Mouse (Mus musculus) layer of hippocampus, postnatal 10 days (tissue): ENCODE results near the gene Igbp1. TPM values are rescaled to one million over a fixed set of nuclear protein-coding genes. Genes with fewer than 3 reads are reported as not detected.

Source experiments
- DNase-seq, 2 experiments: peaks; one replicate each; pipeline ENCODE4 v3.0.0; 2021; ENCODE audit warnings: low spot score in 2 of 2
- long read RNA-seq: library from polyadenylated mRNA; stranded (forward); transcript quantifications from one replicate; pipeline ENCODE4 v2.0.0, GENCODE M21; 2023
- total RNA-seq, 2 experiments: library from RNA; stranded (reverse); gene quantifications; 2 replicates each; pipeline ENCODE4 v1.2.3; 2021

Igbp1 gene
- total RNA-seq = 10 to 100 TPM; 36.4 to 36.7 TPM
- long read RNA-seq, transcript Igbp1-201 (6 exons, 1,518 nt) = major isoform, 17 of 29 reads
- long read RNA-seq, partial matches to known transcripts = 12 of 29 reads
- long read RNA-seq, other reads (novel, unspliced or antisense) = 0 of 29 reads

DNA sequence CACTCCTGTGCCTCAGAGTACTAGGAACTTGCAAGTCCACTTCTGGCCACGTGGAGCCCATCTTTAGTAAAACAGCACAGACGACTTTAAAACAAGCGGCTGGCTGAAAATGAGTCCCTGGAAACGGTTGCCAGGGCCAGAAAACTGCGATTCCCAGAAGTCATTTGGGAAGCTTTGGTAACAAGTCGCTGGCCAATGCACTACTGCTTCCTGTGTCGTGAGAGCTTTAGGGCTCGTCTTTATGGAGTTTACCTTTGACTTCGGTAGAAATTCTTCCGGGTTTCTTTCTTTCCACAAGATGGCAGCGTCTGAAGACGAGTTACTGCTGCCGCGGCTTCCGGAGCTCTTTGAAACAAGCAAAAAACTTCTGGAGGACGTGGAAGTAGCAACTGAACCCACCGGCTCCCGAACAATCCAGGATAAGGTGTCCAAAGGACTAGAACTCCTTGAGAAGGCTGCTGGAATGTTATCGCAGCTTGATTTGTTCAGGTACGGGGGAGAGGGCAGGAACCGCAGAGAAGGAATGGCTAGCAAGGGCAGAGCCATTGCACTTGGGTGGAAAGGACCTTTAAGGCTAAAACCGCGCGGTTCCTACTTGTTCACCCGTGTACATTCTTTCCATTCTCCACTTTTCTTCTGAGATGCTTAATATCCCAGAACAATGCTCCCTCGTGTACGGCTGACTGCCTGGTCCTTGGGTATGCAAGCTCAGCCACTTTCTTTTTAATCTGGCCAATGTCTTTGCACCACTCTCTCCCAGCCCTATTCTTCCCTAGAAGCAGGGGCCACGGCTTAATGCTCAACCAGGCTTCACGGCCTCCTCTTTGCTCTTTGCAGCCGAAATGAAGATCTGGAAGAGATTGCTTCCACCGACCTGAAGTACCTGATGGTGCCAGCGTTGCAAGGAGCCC, at the start of gene Igbp1:
Gene Igbp1 (plus strand): TSS at position 224 of the 911 bp plus-strand sequence.
- peak; percentile 64 to 74 for DNase-seq

DNA sequence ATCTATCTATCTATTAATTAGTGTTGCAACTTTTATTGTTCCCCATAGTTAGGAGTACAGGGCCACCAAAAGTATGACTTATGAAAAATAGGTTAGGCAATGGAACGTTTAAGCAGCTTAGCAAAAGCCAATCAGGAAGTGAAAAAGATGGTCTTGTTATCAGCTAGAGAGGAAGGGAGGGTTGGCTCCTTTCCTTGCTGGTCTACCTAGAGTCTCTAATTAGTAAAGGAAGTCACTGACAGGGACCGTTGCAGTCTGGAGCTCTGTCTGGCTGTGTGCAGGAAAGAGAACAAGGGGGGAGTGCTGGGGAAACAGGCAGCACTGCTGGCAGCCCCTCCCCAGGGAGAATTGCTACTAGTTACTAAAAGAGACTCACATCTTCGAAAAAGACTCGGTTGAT, 26.0 kb upstream of the Igbp1 start:
- peak in 1 of 2 experiments; percentile 4 for DNase-seq

DNA sequence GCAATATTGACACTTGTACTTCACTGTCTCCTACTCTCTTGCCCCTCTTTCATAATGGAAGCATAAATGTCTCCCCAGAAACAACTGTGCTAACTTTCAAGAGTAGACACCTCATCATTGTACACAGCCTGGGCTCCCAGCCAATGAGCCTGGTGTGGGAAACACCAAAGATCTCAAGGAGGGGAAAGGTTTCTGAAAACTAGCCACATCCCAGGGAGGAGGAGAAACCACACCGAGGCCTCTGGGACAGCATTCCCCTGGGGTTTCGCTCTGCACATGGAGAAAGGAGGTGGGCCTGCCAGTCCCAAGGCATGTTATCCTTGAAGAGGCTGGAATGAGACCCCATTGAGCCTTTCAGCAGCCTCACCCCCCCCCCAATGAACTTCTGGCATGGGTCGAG, 24.0 kb upstream of the Igbp1 start:
- no peak for DNase-seq

DNA sequence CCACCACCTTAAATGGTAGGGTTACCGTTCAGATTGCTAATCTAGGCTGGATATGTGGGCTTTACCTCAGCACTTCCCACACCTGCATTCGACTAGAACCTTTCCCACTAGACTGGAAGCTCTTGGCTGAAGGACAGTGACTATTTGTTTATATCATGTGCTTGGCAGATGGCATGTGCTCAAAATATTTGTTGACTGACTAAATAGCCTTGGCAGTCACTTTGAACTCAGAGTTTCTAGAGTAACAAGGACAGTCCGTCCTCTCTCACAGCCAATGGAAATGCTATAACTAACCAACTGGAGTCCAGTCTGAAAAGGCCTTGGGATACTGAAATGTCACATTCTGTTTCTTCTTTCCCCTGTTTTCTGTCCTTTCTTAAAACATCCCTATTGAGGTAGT, 22.6 kb upstream of the Igbp1 start:
- no peak for DNase-seq

DNA sequence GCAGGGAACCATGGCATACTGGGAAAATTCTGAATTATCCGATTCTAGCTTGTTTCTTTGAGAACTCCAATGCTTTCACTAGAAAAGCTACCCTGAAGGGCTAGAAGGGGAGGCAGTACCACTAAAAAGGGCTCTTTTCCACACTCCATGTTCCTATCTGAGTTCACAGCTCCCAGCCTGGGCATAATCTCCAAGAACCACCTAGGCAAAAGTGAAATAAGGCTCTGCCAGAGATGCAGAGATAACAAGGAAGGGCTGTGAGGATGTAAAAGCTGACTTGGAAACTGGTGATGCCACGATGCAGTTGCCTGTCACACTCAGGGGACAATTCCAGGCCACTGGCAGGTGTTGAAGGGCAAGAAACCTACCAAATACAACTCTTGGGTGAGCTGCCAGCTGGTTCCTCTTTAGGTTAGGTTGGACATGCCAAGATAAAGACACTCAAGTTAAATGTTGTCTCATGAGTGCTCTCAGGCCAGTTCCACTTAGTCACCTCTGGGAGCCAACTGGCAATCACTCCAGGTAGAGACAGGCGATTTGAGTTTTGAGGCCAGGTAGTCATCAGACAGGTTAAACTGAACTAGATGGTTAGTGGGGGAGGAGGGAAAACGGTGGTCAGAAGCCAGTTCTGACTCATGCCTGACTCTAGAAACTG, 18.4 kb upstream of the Igbp1 start:
- no peak for DNase-seq

DNA sequence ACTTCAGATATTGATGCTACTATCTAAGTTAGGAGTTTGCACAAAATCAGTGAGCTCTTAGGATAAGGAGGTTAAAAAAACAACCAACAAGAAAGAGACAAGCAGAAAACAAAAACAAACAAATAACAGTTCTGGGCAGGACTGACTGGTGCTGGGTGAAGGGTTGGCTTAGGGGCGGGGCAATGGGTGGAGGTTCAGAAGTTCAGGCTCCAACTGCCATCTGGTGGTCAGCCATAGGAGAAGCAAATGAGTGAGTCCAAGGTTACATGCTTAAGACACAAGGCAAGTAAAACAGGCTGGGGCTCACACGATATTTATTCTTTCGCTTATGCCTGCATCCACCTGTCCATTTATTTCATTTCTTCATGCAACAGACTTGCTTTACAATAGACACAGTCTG, 13.8 kb upstream of the Igbp1 start:
- peak; percentile 48 to 53 for DNase-seq

DNA sequence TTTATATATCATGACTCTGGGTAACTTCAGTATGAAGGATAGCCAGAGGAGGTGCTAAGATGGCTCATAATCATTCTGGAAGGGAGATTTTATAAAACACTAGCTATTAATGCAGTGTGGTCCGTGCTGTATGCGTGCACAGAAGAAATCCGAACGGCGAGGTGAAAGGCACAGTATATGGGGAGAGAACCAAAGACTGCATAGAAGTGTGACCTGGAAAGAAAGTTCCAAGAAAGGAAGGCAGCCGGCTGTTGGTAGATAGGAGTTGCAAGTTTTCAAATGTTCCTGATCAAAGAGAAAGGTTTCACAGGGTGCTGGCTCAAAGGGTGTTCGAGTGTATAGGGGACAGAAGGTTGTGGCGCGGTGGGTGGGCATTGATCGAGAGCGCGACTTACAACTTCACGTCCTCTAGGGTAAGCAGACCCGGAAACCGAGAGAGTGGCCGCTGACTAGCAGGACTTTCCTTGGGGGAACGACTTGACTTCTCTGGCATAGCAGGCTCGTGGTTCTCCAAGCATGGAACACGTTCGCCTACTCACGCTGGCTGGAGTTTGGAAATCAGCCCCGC, 507 bp upstream of the Igbp1 start:
- DNase-seq = no peak

DNA sequence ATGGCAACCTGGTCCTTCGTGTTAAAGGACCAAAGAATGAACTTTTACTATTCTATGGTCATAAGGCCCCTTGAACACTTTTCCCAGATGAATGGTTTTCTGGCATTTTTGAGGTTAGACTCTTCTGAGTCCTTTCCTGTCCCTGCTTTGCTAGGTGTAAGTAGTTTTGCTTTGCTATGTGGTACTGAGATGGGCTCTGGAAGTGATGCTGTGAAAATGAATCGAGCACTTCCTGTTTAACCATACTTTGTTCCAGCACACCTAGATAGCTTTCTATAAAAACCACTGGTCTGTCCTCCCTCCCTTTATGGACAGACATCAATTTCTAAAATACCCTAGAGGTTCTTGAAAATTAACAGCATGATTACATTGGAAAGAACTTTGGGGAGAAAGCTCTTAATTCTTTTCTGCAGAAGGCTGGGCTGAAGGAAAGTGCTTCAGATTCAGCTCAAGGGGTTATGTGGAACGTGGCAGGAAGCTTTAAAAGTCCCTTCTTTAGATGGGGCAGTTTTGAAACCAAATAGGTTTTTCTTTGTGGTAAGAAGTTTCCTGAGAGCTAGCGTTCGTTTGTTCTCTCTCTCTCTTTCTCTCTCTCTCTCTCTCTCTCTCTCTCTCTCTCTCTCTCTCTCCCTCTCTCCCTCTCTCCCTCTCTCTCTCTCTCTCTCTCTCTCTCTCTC, 10.2 kb downstream of the Igbp1 start:
- no peak for DNase-seq

DNA sequence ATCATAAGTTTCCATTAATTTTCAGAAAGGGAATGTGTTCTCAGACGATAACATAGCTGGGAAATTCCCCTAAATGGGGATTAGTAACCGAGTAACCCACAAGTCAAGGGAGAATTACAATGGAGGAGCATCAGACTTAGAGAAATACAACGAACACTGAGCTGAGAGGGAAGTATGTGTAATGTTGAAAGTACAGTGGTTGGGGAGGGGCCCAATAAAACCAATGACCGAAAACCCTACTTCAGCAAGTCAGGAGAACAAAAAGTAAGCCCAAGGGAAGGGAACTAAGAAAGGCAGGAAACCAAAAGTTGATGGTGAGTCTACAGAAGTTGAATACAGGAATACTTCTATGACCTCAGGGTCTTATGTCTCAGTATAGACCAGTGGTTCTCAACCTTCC, 14.1 kb downstream of the Igbp1 start:
- no peak for DNase-seq

DNA sequence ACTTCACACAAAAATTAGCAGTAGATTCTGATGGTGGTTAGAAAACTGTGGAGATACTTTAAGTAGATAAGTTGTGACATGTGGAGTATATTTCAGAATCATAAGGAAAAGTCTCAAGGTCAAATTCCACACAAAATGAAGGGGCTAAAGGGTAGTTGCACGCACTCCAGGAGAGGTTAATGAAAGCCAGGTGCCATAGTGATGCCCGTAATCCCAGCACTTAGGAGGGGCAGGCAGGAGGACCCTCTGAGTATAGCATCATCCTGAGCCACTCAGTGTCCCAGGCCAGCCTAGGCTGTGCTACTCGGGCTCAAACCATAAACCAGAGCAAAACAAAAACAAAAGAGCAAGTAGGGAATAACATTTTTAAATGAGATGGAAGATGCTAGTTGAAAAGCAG, 15.8 kb downstream of the Igbp1 start:
- DNase-seq = no peak

DNA sequence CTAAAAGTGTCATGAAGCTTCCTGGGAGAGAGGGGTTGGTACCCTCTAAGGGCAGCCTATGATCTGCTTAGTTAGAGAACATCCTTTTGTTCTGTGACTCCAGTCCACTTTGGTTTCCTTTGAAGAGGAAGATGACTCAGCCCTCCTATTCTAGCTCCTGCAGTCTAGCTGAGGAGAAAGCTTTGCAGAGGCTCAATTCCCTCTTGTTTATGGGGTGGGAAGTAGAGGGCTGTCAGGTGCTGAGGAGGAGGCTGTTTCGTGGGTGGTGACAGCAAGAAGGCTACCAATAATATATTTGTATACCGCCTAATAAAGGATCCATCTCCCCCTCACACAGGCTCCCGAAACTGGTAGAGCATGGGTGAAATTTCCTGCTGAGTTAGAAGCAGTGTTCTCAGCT, 22.6 kb downstream of the Igbp1 start:
- no peak for DNase-seq

DNA sequence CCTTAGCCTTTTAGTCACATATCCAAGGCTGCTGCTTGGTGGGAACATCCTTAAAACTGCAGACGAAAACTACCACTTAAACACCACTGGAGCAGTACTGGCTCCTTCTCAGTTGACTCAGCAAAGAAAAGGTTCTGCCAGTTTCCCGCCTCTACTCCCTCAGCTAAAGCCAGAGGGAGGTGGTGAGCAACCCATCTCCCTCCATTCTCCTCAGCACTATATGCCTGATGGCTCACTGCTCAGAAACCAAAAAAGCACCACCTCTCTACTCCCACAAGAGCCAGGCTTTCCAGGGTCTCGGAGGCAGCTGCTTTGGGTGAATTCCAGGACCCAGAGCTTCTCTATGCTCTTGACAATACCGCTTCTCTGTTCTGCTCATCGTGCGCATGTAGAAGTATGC, 23.5 kb downstream of the Igbp1 start:
- no peak for DNase-seq

DNA sequence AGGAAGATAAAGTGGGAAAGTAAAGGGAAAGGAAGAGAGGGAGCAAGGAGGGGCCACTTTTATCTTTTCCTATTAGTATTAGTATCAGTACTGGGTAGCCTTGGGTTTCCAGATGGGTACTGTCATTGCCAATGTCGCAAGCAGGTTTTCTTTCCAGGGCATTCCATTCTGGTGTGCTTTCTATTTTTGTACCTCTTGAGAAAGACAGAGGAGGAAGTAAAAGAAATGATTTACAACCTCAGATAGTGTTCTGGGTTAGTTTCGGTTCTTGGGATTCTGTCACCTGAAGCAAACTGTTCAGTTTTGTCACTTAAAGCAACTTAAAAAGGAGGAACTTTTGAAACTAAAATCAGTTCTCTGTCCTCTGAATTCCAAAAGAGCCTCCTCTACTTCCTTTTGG, 24.4 kb downstream of the Igbp1 start:
- no peak for DNase-seq

DNA sequence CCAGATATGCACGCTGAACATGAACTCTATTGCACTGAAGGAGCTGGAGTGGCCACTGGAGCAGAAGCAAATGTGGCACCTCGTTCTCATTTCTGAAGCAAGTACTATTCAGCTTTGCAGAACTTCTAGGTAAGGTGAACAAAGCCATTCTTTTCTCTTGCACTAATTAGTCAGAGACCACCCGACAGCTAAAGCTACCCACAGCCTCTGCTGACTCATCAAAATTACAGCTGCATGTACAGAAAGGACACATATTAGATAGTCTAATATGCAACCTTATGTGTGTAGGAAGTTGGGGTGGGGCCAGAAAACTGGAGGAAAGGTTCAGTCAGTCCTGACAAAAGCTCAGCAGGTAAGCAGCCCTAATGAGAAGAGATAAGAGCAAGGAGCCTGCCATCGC, 30.4 kb downstream of the Igbp1 start, which contains the start of gene Dgat2l6:
Gene Dgat2l6 (plus strand): TSS at position 368 of the 400 bp plus-strand sequence.
- no peak for DNase-seq

DNA sequence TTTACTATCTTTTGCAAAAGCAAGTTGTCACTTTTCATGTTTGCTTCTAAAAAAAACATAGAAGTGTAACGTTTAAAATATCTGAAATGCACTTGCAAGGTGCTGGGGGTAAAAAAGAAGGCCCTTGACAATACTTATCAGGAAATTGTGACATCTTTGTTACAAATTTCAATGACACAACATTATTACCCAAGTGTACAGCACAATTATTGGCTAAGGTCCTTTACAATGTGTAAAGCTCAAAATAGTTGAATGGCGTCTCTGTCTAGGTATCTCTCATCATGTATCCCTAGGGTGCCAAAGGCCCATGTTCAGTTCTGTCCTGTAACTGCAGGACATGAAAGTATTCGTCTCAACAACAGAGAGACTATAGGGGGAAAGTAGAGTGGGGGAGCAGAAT, 61.9 kb downstream of the Igbp1 start:
- DNase-seq = no peak

DNA sequence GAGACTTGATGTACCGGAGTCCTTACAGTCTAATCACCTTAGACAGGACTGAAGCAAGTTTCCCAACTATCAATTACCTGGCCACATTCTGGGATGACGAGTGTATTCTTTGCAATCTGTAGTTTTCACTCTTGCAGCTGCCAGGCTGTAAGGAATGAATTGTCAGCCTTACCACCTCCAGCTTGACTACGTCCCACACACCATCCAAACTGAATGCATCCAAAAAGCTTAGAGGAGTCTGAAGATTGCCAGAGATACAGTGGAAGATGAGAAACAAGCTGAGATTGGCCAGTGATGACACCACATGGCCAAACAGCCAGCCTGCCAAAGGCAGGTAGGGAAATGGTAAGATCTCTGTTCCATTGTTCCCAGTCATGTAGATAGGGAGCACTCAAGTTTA, 71.6 kb downstream of the Igbp1 start:
- no peak for DNase-seq

Other genes starting within 250 kb of the Igbp1 start
- not detected for gene Otud6a, start 65.3 kb upstream of the Igbp1 start, total RNA-seq
- not detected for gene Awat2, start 51.6 kb upstream of the Igbp1 start, total RNA-seq
- gene Dgat2l6, start 30.5 kb downstream of the Igbp1 start, total RNA-seq = not detected
- gene Awat1, start 78.0 kb downstream of the Igbp1 start, total RNA-seq = not detected
- gene P2ry4, start 100.6 kb downstream of the Igbp1 start, total RNA-seq = under 1 TPM; 0.07 to 0.09 TPM
- not detected for gene Arr3, start 111.2 kb downstream of the Igbp1 start, total RNA-seq
- gene Kif4, start 131.4 kb downstream of the Igbp1 start, total RNA-seq = 1 to 10 TPM; 3.2 to 3.8 TPM
- 10 to 100 TPM; 32.0 to 37.0 TPM for gene Pdzd11, start 132.3 kb downstream of the Igbp1 start, total RNA-seq
- gene Gdpd2, start 235.6 kb downstream of the Igbp1 start, total RNA-seq = 10 to 100 TPM; 20.0 to 20.9 TPM